Mouse (Mus musculus): ENCODE data around the gene Fstl4. TPM values are rescaled to one million over a fixed set of nuclear protein-coding genes. Genes with fewer than 3 reads are reported as not detected.
"Not testable (repeated sequence)": the region's sequence is repeated elsewhere in the genome, so short reads cannot be mapped to it uniquely, and the experiment has no call there.

Fstl4 gene
- total RNA-seq, 4 experiments from 2014 or later: 27.9 to 29.7 (median 28.9) TPM

- no peak for DNase-seq (ENCODE audit: low spot score in 2 of 2)
Observed at GRCm38 (mm10) chr11:53132406-53133035, 368.1 kb downstream of the Fstl4 start.

- no peak for DNase-seq (ENCODE audit: low spot score in 2 of 2)
Observed at GRCm38 (mm10) chr11:53136371-53136770, 371.9 kb downstream of the Fstl4 start.

- DNase-seq (ENCODE audit: low spot score in 2 of 2): no peak
Observed at GRCm38 (mm10) chr11:53137381-53137780, 372.9 kb downstream of the Fstl4 start.

- no peak for DNase-seq (ENCODE audit: low spot score in 2 of 2)
Observed at GRCm38 (mm10) chr11:53138212-53138611, 373.8 kb downstream of the Fstl4 start.

- no peak for DNase-seq (ENCODE audit: low spot score in 2 of 2)
Observed at GRCm38 (mm10) chr11:53139666-53140065, 375.2 kb downstream of the Fstl4 start.

GRCm38 (mm10) chr11:53140196-53140595, 375.8 kb downstream of the Fstl4 start:
- no peak for DNase-seq (ENCODE audit: low spot score in 2 of 2)

- no peak for DNase-seq (ENCODE audit: low spot score in 2 of 2)
Observed at GRCm38 (mm10) chr11:53140722-53141400, 376.4 kb downstream of the Fstl4 start.

- DNase-seq (ENCODE audit: low spot score in 2 of 2): no peak
Observed at GRCm38 (mm10) chr11:53143522-53143921, 379.1 kb downstream of the Fstl4 start.

DNA sequence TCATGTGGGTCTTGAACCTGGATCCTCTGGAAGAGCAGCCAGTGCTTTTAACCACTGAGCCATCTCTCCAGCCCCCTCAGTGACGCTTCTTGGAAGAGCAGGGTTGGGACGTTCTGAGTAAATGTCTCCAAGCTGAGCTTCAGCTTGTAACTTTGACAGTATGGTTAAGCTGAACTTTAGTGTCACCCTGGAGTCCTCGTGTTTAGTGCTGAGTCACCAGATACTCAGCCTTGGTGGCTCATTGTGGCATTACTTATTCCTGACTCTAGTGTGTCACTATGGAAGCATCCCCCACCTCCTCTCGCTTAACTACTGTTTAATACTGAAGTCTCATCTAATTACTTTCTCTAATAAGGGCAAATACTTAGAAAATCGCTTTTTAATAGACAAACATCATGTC, 380.1 kb downstream of the Fstl4 start:
- DNase-seq (ENCODE audit: low spot score in 2 of 2): no peak

DNA sequence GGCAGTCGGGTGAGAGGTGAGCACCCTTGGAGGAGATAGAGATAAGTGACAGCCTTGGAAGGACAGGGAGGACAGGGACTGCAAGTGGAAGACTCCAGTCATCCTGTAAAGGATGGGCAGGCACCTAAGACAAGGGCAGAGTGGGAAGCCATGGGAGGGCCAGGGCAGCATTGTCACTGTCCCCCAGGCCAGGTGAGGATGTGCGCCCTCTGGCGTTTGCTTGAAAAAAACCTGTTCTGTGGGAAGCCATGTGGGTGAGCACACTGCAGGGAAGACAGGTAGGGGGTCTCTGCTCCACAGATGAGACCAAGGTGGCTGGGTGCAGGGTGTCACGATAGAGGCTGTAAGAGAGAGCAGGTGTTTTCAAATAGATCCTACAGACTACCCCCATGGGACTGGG, 381.9 kb downstream of the Fstl4 start:
- no peak for DNase-seq (ENCODE audit: low spot score in 2 of 2)

GRCm38 (mm10) chr11:53156463-53156862, 392.0 kb downstream of the Fstl4 start:
- DNase-seq (ENCODE audit: low spot score in 2 of 2): no peak

GRCm38 (mm10) chr11:53157621-53158259, 393.3 kb downstream of the Fstl4 start:
- DNase-seq (ENCODE audit: low spot score in 2 of 2): no peak

DNA sequence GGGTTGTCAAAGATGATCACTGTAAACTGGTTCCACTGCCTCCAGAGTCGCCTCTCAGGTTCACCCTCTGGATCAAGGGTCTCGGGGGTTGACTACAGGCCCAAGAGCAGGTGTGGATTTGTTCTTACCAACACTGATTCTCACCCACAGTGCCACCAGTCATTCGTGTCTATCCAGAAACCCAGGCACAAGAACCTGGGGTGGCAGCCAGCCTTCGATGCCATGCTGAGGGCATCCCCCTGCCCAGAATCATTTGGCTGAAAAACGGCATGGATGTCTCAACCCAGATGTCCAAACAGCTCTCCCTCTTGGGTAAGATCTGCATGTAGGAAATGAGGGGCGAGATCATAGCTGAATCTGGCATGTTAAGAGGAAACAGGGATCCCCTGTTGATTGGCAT, 398.0 kb downstream of the Fstl4 start:
- no peak for DNase-seq (ENCODE audit: low spot score in 2 of 2)

DNA sequence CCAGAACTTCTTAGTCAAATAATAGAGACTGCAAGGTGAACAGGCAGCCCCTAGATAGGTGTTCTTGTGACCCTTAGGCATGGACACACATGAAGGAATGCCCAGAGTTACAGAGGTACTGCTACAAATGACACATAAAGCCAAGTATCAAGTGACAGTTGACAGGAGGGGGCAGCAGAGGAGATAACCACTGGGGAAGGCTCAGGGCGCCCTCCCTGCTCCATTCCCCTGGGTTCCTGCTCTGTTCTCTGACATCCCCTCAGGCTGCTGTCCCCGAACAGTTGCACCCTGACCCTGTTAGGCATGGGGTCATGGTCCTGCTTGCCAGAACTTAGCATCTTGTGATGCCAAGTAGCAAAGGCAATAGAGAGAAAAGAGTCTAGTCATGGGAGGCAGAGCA, 402.0 kb downstream of the Fstl4 start:
- DNase-seq (ENCODE audit: low spot score in 2 of 2): no peak

- DNase-seq (ENCODE audit: low spot score in 2 of 2): no peak
Observed at GRCm38 (mm10) chr11:53182177-53182852, 417.9 kb downstream of the Fstl4 start.

GRCm38 (mm10) chr11:53182858-53183257, 418.4 kb downstream of the Fstl4 start:
- no peak for DNase-seq (ENCODE audit: low spot score in 2 of 2)

GRCm38 (mm10) chr11:53184046-53184445, 419.6 kb downstream of the Fstl4 start:
- DNase-seq (ENCODE audit: low spot score in 2 of 2): no peak

GRCm38 (mm10) chr11:53184698-53185097, 420.3 kb downstream of the Fstl4 start:
- no peak for DNase-seq (ENCODE audit: low spot score in 2 of 2)

DNA sequence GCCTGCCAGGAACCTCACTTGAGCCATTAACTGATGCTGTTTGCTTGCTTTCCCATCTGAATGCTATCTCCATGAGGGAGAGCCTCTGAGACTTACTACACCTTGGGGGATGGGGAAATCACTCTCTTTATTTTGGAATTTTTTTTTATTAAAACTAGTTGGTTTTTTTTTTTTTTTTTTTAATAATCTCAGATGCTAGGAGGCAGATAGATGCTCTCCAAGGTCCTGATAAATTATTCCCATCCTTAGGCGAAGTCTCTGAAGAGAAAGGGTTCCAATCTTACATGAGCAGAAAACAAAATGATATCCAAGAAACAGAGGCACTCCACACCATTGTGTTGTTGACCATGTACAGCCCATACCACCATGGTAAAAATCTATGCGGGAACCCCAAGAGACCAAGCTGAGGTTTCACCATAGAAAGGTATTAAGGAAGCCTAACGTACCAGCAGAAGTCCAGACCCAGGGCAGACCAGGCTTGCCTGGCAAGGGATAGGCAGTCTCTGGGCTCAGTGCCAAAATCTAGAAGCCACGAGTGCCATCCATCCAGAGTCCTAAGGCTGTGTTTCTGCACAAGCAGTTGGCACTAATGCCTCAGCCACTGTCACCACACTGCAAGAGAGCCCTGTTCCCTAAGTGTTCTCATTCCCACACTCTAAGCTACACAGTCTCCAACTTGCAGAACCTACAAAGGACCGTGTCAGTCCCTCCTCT, 423.1 kb downstream of the Fstl4 start:
- no peak for DNase-seq (ENCODE audit: low spot score in 2 of 2)

- not testable (repeated sequence) for DNase-seq (ENCODE audit: low spot score in 2 of 2)
Observed at GRCm38 (mm10) chr11:53196551-53196950, 432.1 kb downstream of the Fstl4 start.

DNA sequence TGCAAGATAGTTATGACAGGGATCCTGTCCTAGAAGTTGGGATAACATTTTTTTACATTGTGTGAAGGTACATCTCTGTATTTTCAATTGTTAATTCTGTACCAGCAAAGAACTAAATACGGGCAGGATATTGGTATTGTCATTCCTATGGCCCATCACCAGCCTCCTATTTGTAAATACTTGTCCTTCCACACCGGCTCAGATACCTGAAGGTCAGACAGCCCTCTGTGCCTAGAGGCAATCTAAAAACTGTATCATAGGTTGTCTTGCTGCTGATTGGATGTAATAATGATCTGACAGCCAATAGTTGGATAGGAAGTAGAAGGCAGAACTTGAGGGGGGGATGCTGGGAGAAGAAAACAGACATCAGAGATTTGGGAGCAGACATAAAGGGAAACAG, 432.7 kb downstream of the Fstl4 start:
- no peak for DNase-seq (ENCODE audit: low spot score in 2 of 2)

Data from left cerebral cortex, adult 8-10 months (tissue).